Mouse (Mus musculus): Measurements from ENCODE around the gene Stmn1. TPM values are rescaled to one million over a fixed set of nuclear protein-coding genes. Genes with fewer than 3 reads are reported as not detected.

Gene Stmn1
- polyA plus RNA-seq, 1 experiment, result 901 TPM

DNA sequence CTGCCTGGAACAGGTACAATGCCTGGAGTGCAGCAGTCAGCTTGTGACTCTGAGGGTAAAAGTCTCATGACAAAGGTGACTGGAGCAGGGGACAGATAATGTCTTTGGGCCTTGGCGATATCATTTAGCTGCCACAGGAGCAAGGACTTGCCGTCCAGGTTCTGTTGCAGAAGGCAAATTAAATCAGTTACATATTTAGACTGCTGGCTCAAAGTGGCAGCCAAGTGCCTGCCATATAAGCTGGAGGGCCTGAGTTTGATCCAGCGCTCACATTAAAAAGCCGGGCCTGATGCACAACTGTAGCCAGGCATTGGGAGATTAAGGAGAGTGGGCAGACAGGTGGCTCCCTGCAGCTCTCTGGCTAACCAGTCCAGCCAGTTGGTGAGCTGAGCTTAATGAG lies 11.7 kb downstream of the Stmn1 start:
- no peak overlapping the region for H3K27ac ChIP-seq (ENCODE audit: insufficient read depth, low read length)
- no peak overlapping the region for H3K4me3 ChIP-seq (ENCODE audit: insufficient read depth, low read length)
- H3K4me1 ChIP-seq (ENCODE audit: control insufficient read depth, insufficient read depth, low read length), result peaks cover 7% of the 10 kb centered on the region
- TF ChIP-seq POLR2A (IDR thresholded peaks at IDR 0.05; ENCODE audit: extremely low read depth, insufficient read depth, low read length) (no peak), CTCF (IDR thresholded peaks at IDR 0.05; ENCODE audit: extremely low read depth, insufficient read depth, low read length) (no peak)

- no peak overlapping the region for H3K4me3 ChIP-seq (ENCODE audit: insufficient read depth, low read length)
- TF ChIP-seq POLR2A (IDR thresholded peaks at IDR 0.05; ENCODE audit: extremely low read depth, insufficient read depth, low read length) (no peak), CTCF (IDR thresholded peaks at IDR 0.05; ENCODE audit: extremely low read depth, insufficient read depth, low read length) (peak; percentile 82)
- no peak overlapping the region for H3K27ac ChIP-seq (ENCODE audit: insufficient read depth, low read length)
- peaks cover 7% of the 10 kb centered on the region; the same call in 1 of the 2 replicates for H3K4me1 ChIP-seq (ENCODE audit: control insufficient read depth, insufficient read depth, low read length)
Measured at GRCm38 (mm10) chr4:134480864-134481263, 12.7 kb downstream of the Stmn1 start.

DNA sequence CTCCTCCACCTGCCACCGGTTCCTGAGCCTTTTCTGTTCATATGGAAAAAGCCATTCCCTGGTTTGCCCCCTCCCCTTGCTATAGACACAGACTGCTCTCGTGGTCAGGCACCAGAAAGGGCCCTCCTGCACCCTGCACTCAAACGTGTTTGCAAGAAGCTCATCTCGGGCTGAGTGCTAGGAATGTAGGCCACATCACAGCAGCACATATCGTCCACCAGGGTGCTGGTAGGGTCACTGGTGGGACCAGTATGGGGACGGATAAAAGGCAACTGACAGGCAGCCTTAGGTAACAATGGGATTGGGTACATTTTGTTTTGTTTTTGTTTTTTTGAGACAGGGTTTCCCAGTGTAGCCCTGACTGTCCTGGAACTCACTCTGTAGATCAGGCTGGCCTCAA lies 13.2 kb downstream of the Stmn1 start:
- Histone ChIP-seq H3K4me3 (ENCODE audit: insufficient read depth, low read length) (no peak overlapping the region), H3K27ac (ENCODE audit: insufficient read depth, low read length) (no peak overlapping the region), H3K4me1 (ENCODE audit: control insufficient read depth, insufficient read depth, low read length) (peaks cover 7% of the 10 kb centered on the region; the same call in 1 of the 2 replicates)
- no peak for TF ChIP-seq CTCF (IDR thresholded peaks at IDR 0.05; ENCODE audit: extremely low read depth, insufficient read depth, low read length)
- no peak for TF ChIP-seq POLR2A (IDR thresholded peaks at IDR 0.05; ENCODE audit: extremely low read depth, insufficient read depth, low read length)

- Histone ChIP-seq H3K4me1 (ENCODE audit: control insufficient read depth, insufficient read depth, low read length) (peaks cover 7% of the 10 kb centered on the region; the same call in 1 of the 2 replicates), H3K27ac (ENCODE audit: insufficient read depth, low read length) (no peak overlapping the region), H3K4me3 (ENCODE audit: insufficient read depth, low read length) (no peak overlapping the region)
- TF ChIP-seq POLR2A (IDR thresholded peaks at IDR 0.05; ENCODE audit: extremely low read depth, insufficient read depth, low read length) (no peak), CTCF (IDR thresholded peaks at IDR 0.05; ENCODE audit: extremely low read depth, insufficient read depth, low read length) (no peak)
Measured at GRCm38 (mm10) chr4:134482442-134482841, 14.3 kb downstream of the Stmn1 start.

- Histone ChIP-seq H3K27ac (ENCODE audit: insufficient read depth, low read length) (0 out of 2 replicates have a peak overlapping the region, but pooled peaks have one; percentile 10), H3K4me3 (ENCODE audit: insufficient read depth, low read length) (no peak overlapping the region)
- no peak for TF ChIP-seq POLR2A (IDR thresholded peaks at IDR 0.05; ENCODE audit: extremely low read depth, insufficient read depth, low read length)
- no peak for TF ChIP-seq CTCF (IDR thresholded peaks at IDR 0.05; ENCODE audit: extremely low read depth, insufficient read depth, low read length)
Measured at GRCm38 (mm10) chr4:134483078-134483688, 15.1 kb downstream of the Stmn1 start.

GRCm38 (mm10) chr4:134483696-134484095 lies 15.6 kb downstream of the Stmn1 start:
- Histone ChIP-seq H3K4me3 (ENCODE audit: insufficient read depth, low read length) (no peak overlapping the region), H3K27ac (ENCODE audit: insufficient read depth, low read length) (peak overlapping the region; percentile 25), H3K4me1 (ENCODE audit: control insufficient read depth, insufficient read depth, low read length) (peaks cover 6% of the 10 kb centered on the region; the same call in 1 of the 2 replicates)
- peak; percentile 67; the same call in 1 of the 2 replicates for TF ChIP-seq POLR2A (IDR thresholded peaks at IDR 0.05; ENCODE audit: extremely low read depth, insufficient read depth, low read length)
- no peak for TF ChIP-seq CTCF (IDR thresholded peaks at IDR 0.05; ENCODE audit: extremely low read depth, insufficient read depth, low read length)

More at GRCm38 (mm10) chr4:134483078-134483688, 15.1 kb downstream of the Stmn1 start:
- peaks cover 6% of the 10 kb centered on the region; the same call in 1 of the 2 replicates for H3K4me1 ChIP-seq (ENCODE audit: control insufficient read depth, insufficient read depth, low read length)

DNA sequence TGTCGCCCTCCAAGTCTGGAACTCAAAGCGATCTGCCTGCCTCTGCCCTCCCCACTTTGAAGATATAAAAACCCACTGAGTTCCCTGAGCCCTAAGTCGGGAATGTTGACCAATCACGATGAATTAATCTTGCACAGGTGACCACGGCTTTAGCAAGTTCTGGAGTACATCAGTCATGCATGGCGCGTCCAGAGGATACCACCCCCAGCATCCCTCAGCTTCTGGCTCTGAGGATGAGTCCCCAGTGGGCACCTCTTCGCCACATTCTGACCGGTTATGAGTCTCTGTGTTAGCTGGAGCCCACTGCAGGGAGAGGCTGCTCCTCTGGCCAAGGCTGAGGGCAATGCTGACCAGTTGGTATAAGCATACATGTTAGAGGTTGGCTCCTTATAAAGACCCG lies 16.1 kb downstream of the Stmn1 start:
- H3K4me3 ChIP-seq (ENCODE audit: insufficient read depth, low read length), result no peak overlapping the region
- TF ChIP-seq CTCF (IDR thresholded peaks at IDR 0.05; ENCODE audit: extremely low read depth, insufficient read depth, low read length), result no peak
- TF ChIP-seq POLR2A (IDR thresholded peaks at IDR 0.05; ENCODE audit: extremely low read depth, insufficient read depth, low read length), result no peak
- peak overlapping the region; percentile 25; the same call in 1 of the 2 replicates for H3K27ac ChIP-seq (ENCODE audit: insufficient read depth, low read length)
- H3K4me1 ChIP-seq (ENCODE audit: control insufficient read depth, insufficient read depth, low read length), result peaks cover 6% of the 10 kb centered on the region; the same call in 1 of the 2 replicates

GRCm38 (mm10) chr4:134485151-134485900 lies 17.2 kb downstream of the Stmn1 start:
- Histone ChIP-seq H3K27ac (ENCODE audit: insufficient read depth, low read length) (no peak overlapping the region), H3K4me1 (ENCODE audit: control insufficient read depth, insufficient read depth, low read length) (peaks cover 6% of the 10 kb centered on the region; the same call in 1 of the 2 replicates), H3K4me3 (ENCODE audit: insufficient read depth, low read length) (no peak overlapping the region)
- no peak for TF ChIP-seq POLR2A (IDR thresholded peaks at IDR 0.05; ENCODE audit: extremely low read depth, insufficient read depth, low read length)
- 0 out of 2 replicates have a peak, but pooled peaks have one; percentile 17 for TF ChIP-seq CTCF (IDR thresholded peaks at IDR 0.05; ENCODE audit: extremely low read depth, insufficient read depth, low read length)

GRCm38 (mm10) chr4:134488211-134488610 lies 20.1 kb downstream of the Stmn1 start:
- Histone ChIP-seq H3K4me3 (ENCODE audit: insufficient read depth, low read length) (no peak overlapping the region), H3K4me1 (ENCODE audit: control insufficient read depth, insufficient read depth, low read length) (0 out of 2 replicates have a peak, but pooled peaks cover 4% of the 10 kb centered on the region), H3K27ac (ENCODE audit: insufficient read depth, low read length) (no peak overlapping the region)
- TF ChIP-seq POLR2A (IDR thresholded peaks at IDR 0.05; ENCODE audit: extremely low read depth, insufficient read depth, low read length), result no peak
- TF ChIP-seq CTCF (IDR thresholded peaks at IDR 0.05; ENCODE audit: extremely low read depth, insufficient read depth, low read length), result no peak

Measured in cortical plate, adult 2 months (tissue).